ENCODE assay signal across 14 mouse cellular contexts in the genomic region with DNA sequence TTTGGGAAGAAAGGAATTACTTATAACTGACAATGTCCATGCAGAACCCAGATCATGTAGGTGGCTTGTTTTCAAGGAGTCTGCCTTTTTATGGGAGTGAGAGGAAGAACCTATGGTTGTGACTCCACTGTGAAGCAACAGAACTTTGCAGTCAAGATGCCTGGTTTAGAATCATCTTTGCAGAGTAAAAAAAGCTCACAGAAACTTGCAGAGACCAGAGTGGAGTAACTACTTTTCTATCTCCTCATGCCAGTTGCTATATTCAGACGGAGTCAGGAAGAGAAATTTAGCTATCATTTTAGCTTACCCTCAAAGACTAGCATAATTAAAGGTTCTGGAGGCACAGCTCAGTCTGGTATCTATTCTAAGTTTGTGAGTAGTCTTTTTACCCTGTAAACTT.
A peak's percentile ranks its signal among the peaks of the same experiment; 100 is the strongest.
DNase-seq lines count a peak whose midpoint lies in the region.
"Had no signal": no experiment of that assay in that cellular context is flagged by ENCODE, and none has a peak within 500 bp of the region (broad histone marks: within the 10 kb centered on the region; RNA-seq: fewer than 3 reads in every experiment).

No protein-coding gene starts in this region.

- intact Hi-C loops in left cerebral cortex, postnatal 14 days (cut with DNase I), result no loop called here
- intact Hi-C loops in left cerebral cortex, postnatal 36 days (cut with DNase I), result no loop called here

- peak; percentile 7 to 17 for DNase-seq in left cerebral cortex, postnatal 14 days (ENCODE audit: low spot score in 2 of 2)
- DNase-seq in left cerebral cortex, postnatal 36 days (ENCODE audit: low spot score in 2 of 2), result no peak
- peak; percentile 49 for DNase-seq in brain, adult 2 months (ENCODE audit: low read depth, low spot score)
- DNase-seq in telencephalon, adult 2 months (ENCODE audit: low read depth, low spot score), result peak; percentile 64
- no peak for DNase-seq in lung, postnatal 25 days (ENCODE audit: low spot score)
- DNase-seq: adrenal gland, adult 2 months; adrenal gland, postnatal 10 days; adrenal gland, postnatal 25 days; cerebellum, adult 11-12 months; cerebellum, adult 2 months; cerebellum, adult 9-10 months; cerebellum, postnatal 10 days; cerebellum, postnatal 25 days; forebrain, postnatal 0 days had no signal

Comparison
In these comparisons a context has a peak if more than half of its experiments do, and no peak if none do; other contexts are left out.
1. DNase-seq: peak in left cerebral cortex, postnatal 14 days (2 of 2), brain, adult 2 months (single experiment) and telencephalon, adult 2 months (single experiment); none in left cerebral cortex, postnatal 36 days (0 of 2) and lung, postnatal 25 days (single experiment).